Mouse (Mus musculus) heart, postnatal 25 days (tissue): ENCODE data around the gene Ptpa. TPM values are rescaled to one million over a fixed set of nuclear protein-coding genes. Genes with fewer than 3 reads are reported as not detected.

Source experiments
- DNase-seq: peaks from one replicate; pipeline ENCODE4 v3.0.0; 2022; ENCODE audit warnings: low spot score
- intact Hi-C: fragments of 180-260 bp; cut with DNase I; formaldehyde crosslinking; loops from one replicate; pipeline ENCODE4 v1.15.1; 2025
- total RNA-seq, 2 experiments: library from RNA; stranded (reverse); gene quantifications; 2 replicates each; pipeline ENCODE4 v1.2.3; 2021

The Ptpa gene
- total RNA-seq, 2 experiments from 2014 or later, result 91.2 to 92.3 TPM

DNA sequence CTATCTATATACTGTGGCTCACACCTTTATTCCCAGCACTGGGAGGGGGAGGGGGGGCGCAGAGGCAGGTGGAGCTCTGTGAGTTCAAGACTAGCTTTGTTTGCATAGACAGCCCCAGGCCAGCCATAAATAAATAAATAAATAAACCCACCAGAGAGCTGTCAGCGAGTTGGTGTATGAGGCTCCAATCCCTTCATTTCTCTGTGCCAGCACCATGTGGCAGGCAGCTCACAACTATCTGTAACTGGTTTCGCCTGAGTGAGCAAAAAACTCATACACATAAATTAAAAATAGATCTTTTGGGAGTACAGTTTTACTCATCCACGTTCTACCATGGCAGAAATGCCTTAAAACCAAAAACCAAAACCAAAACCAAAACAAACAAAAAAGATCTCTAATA is 5.6 kb downstream of the Ptpa start:
- no peak for DNase-seq
- intact Hi-C loops, result no loop called here

DNA sequence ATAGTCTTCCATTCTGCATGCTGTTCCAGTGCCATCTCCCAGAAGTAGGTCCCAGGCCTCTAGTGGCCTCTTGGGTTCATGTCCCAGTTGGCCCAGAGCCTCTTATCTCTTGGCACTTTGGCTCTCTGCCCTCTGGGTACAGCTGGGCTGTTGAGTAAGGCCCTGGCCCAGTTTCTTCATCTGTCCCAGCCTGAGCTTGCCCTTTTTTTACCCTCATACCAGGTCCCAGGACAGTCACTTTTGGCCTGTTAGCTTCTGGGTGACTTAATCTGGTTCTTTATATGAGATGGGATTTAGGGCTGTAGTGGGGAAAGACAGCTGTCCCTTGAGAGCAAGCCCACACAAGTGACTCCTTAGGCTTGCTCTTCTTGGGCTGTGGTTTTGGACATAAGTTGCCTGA is 13.3 kb downstream of the Ptpa start:
- intact Hi-C loops, result no loop called here
- no peak for DNase-seq

DNA sequence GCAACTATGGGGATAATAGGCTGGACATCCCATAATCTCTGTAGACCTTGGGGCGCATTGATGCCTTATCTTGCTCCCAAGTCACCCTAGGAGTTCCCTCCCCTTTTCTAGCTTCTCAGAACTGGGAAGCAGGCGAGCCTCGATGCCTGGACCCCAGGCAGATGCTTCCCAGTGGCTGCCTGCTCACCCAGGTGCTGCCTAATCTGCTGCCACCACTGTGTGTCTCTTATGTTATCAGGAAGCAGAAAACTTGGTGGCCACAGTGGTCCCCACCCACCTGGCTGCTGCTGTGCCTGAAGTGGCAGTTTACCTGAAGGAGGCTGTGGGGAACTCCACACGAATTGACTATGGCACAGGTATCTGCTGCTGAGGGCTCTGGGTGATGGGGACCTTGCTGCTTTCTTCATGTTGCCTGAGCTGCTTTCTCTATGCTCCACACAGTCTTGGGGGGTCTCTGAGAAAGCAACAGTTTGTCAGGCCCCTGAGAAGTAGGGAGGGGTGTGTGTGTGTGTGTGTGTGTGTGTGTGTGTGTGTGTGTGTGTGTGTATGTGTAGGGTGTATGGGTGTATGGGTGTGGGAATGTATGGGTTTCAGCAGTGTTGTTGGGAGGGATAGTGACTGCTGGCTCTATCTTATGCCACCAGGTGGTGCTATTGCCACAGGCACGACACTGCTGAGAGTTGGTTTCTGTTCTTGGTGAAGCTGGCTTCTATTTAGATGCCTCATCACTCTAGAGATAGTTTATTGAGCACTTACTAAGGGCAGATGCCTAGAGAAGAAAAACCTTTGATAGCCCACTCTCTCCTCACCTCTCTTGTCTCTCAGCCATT is 19.7 kb downstream of the Ptpa start:
- intact Hi-C loops, result loop anchor here (2.0 to 5.0 kb wide), 4 partner anchors 177 to 499 kb away; no protein-coding TSS in a partner anchor
- DNase-seq, result peak; percentile 40

DNA sequence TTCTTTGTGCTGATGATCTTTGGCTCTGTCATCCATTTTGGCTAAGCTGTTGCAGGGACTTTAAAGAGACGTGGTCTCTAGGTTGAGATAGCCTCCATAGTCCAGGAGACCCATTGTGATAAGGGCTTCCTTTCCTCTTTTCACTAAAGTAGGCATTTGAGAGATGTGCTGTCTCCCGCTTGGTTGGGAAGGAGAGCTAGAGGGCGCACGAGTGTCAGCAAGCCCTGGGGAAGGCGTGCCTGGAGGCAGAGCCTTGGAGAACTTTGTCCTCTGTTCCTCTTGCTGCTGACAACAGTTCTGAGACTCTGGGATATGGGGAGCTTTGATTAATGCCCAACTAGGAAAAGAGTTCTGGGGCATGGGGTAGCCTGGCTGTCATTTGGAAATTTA is 20.3 kb downstream of the Ptpa start:
- intact Hi-C loops, result loop anchor here (2.0 to 5.0 kb wide), 2 partner anchors 177 to 341 kb away; no protein-coding TSS in a partner anchor
- DNase-seq, result no peak

DNA sequence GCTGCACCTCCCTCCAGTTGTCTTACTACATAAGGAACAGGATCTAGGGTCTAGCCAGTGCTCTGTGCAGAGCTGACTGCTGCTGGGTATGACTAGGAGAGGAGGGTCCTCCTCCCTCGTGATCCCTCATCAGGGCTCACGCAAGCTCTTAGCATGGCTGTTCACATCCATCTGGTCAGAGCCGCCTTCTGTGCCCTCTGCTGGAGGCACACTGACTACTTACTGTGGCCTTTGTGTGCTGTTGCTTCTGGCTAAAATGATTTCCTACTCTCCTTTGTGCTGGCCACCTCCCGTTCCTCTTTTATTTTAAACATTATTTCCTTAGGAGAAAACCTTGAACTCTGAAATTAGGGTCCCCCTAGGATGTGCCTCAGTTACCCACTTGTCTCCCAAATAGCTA is 21.0 kb downstream of the Ptpa start:
- intact Hi-C loops, result loop anchor here (2.0 to 5.0 kb wide), 2 partner anchors 176 to 340 kb away; no protein-coding TSS in a partner anchor
- DNase-seq, result no peak

DNA sequence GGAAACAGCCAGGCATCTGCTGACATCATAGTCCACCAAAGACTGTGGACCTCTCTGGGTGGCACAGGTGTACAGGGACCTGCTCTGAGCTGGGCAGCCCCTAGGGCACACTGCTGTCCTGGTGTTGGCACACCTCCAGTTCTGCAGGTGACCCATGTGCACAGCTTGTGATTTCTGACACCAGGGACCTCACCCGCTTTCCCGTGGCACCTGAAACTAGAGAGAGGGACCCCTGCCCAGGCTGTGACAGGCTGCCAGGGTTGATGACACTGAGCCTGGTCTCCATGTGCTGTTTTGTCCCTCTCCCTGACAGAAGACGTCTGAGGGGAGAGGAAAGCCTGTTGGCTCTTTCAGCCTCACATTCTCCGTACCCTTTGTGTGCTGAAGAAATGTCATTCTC is 22.0 kb downstream of the Ptpa start:
- DNase-seq, result no peak
- intact Hi-C loops, result loop anchor here (2.0 to 5.0 kb wide), 2 partner anchors 175 to 340 kb away; no protein-coding TSS in a partner anchor

DNA sequence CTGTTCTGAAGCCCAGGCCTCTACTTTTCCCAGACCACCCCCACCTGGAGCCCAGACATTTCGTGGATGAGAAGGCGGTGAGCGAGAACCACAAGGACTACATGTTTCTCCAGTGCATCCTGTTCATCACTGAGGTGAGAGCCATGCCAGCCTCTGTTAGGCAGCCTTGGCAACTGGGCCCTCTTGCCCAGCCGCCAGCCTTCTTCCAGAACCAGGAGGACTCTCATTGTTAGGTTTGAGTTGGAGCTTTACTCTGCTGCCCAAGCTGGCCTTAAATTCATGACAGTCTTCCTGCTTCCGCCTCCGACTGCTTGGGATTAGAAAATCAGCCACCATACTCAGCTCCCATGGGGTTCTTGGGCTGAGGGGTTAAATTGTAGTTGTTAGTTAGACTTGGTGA is 23.8 kb downstream of the Ptpa start:
- intact Hi-C loops, result loop anchor here (5.0 kb wide), 1 partner anchor 338 kb away; no protein-coding TSS in a partner anchor
- DNase-seq, result no peak

DNA sequence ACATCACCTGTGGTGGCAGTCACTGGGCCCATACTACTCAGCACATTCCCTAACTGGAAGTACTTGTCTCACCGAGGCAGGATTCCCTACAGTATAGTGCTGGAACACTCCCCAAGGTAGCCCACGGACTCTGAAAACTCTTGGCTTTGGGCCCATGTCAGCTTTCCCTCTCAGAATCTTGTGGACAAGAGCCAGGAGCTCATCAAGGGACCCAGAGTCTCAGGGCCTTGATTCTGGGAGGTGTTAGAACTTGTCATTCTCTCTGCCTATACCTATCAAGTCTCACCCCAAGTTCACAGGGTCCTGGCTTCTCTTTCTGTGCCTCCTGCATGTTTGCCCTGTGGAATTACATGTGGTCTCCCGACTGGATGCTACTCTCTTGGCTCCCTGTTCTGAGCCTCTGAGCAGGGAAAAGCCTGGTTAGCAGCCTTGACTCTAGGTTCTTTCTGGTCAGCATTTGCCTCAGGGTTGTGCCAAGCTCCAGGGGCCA is 24.4 kb downstream of the Ptpa start:
- no peak for DNase-seq
- intact Hi-C loops, result no loop called here

DNA sequence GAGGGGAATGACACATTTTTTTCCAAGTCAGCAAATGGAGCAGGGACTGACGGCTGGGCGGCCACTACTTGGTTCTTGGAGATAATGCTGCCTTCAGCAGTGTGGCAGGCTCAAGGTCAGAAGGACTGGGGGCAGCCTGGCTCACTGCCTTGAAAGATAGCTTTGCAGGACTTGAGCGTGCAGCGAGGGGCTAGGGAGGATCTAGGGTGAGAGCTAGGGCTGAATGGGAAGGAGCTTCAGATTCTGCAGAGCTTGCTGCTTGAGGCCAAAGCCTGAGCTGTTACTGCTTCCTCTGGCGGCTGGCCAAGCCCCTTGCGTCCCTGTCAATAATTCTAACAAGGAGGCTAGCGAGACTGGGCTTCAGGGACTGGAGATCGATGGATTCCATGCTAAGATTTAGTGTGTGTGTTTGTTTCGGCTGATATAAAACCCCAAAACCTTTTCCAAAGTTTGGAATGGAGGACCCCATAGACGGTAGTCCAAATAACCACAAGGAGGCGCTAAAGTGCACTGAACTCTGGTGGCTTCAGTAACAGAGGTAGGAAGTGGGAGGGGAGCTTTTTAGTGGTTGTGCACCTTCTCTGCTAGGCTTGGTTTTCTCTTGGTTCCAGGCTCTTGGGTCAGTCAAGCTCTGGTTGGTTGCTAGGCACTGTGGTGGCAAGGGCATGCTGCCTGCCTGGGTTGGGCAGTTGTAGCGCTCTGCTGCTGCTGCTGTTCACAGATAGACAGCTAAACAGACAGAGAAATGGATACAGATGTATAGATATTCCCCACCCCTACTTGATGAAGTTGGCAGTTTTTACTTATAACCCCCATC is 25.1 kb downstream of the Ptpa start:
- DNase-seq, result peak; percentile 58
- intact Hi-C loops, result loop anchor here (1.0 kb wide), 1 partner anchor 29 kb away; no protein-coding TSS in a partner anchor

DNA sequence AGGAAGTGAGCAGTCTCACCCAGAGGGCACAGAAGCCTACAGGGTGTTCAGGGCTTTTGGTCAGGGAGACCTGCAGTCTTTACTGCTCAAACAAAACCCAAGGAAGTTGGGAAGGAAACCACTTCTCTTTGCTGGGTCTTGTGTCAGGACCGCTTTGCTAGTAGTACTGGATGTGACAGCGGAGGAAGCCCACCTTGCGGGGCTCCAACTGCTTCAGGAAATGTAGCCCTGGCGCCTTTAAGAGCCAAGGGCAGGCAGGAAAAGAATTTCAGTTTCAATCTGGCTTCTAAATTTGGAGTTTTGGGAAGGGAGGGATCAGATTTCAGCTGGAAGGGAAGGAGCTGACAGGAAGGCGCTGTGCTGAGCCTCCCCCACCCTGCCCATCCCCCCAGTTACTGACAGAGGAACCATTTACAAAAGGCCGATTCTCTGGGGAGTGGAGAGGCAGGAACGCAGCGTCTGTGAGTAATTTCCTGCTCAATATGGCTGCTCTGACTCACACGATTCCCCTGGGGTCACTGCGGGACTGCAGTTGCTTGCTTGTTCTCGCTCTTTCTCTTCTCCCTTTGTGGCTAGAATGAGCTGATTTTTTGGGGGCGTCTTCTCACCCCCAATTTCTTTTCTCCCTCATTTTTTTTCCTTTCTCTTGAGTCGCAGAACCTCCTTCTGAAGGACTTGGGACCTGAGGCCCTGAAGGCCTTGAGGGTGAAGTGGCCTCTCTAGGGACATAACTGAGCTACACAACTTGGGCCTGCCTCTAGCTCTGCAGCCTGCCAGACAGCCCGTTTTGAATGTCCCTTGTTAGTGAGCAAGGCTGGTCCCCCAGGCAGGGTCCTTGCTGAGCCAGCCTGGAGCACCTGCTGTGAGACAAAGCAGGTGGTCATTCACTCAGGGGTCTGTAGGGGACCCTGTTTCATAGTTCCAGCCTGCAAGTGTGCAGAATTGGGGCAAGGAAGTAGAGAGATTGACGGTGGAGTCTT is 26.0 kb downstream of the Ptpa start:
- intact Hi-C loops, result loop anchor here (1.0 kb wide), 1 partner anchor 28 kb away; no protein-coding TSS in a partner anchor
- peak; percentile 85 for DNase-seq

DNA sequence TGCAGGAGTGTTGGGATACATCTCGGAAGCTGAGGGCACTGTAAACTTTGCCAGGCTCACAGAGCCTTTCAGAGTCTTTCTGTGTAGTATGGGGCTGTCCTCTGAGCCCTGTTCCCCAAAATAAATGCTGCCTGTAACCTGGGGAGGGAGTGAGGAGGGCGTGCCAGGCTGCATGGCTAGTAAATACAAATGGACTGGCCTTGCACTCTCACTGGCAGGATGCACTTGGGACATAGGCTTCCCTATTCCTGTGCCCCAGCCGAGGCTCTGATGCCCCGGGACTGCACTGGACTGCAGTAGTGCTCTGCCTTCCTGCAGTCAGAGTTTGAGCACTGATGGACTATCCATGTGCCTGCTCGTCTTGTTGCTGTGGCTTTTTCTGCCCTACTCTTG is 26.7 kb downstream of the Ptpa start:
- intact Hi-C loops, result no loop called here
- DNase-seq, result no peak

DNA sequence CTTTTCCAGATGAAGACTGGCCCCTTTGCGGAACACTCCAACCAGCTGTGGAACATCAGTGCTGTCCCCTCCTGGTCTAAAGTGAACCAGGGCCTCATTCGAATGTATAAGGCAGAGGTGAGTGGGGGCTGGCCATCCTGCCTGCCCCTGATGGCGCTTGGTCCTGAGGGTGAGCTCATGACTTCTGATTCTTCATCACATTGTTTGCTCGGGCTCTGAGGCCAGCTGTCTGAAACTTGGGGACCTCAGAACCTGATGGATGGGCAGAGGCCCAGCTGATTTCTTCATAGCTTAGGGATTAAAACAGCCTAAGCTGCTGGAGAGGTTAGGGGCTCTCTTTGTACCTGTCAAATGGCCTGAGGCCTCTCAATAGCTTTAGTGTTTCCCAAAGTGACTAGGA is 27.4 kb downstream of the Ptpa start:
- DNase-seq, result no peak
- intact Hi-C loops, result no loop called here

DNA sequence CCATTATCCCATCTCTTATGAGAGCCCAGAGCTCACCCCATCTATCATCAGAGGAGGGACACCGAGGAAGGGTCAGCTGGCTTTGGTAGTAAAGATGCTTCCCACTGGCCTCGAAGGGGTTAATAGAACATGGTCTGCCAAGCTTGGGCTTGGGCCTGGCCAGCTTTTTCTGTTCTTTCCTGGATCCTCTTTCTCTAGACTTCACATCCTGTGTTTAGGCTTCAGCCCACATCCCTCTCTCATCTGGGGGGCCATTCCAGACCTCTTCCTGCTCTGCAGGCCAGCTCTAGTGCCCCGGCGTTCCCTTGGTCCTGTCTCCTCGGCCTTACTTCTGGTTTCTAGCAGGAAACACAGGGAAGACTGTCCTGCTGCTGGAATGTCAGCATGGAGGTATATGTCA is 28.2 kb downstream of the Ptpa start:
- no peak for DNase-seq
- intact Hi-C loops, result no loop called here

DNA sequence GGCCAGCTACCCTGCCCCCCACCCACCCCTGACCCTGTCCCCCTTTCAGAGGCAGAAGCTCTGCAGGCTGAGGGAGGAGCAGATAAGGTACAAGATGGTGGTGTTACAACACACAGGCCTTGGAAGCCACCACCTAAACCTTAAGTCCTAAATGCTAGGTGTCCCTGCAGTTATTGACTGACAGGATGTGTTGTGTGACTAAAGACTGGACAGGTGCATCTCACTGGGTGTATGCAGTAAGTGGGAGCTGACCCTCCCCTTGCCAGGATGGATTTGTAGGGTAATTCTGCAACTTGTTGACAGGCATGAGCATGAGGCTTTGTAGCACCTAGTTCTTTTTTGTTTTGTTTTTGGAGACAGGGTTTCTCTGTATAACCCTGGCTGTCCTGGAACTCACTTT is 28.6 kb downstream of the Ptpa start:
- intact Hi-C loops, result no loop called here
- DNase-seq, result no peak

DNA sequence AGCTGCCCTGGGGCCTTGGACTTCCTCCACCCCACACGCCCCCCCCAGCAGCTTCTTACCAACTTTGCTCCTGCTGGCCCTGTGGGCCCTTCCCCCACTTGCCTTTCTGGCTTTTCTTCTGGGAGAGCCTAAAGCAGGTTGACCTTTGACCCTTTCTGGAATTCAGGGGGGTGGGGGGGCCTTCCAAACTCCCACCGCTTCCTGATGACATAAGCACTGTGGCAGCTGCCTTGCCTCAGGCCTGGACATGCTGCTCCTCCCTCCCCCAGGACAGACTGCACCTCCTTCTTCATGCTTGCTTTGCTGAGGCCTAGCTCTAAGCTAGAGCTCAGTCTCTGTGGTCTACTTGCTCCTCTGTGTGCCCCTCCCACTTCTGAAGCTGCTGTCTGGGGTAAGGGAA is 29.5 kb downstream of the Ptpa start:
- DNase-seq, result peak; percentile 39
- intact Hi-C loops, result loop anchor here (5.0 kb wide), 1 partner anchor 102 kb away; no protein-coding TSS in a partner anchor

DNA sequence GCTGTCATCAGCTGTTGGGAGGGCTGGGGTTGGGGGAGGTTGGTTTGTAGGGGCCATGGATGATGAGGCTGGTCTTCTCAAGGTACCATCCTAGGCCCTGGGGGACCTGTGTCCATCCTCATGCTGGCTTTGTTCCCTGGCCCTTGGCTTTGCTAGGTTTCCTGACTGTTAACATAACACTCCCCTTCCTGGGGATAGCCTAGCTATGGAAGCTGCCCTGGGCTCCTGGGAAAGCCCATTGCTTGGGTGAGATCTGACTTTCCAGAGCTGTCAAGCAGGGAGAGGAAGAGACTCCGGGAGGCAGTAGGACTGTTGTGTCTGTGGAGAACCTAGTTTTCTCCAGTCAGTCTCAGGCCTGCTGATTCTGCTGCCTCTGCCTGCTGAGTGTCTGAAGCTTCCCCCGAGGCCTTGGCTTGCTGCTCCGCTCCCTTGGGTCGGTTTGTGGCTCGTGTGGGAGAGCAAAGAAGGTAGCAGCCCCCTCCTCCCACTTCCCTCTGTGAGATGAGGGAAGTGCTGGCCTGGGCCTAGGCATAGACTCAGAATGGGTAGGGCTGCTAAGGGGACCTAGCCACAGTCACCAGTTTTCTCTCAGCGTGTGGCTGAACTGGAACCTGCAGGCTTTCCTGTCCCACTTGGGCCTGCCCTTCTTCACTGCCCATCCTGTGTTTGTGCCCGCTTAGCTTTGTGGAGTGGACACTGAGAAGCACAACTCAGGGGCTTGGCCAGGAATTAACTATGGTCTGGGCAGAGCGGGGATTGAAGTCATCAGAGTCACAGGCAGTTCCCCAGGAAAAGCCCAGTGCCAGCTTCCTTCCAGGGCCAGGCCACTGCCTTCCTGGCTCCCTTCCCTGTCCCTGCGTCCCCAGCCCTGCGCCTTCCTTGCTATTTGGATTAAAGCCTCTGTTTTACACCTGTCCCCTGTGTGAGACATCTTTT is 31.3 kb downstream of the Ptpa start:
- intact Hi-C loops, result loop anchor here (2.0 to 5.0 kb wide), 2 partner anchors 20 to 100 kb away; no protein-coding TSS in a partner anchor

DNA sequence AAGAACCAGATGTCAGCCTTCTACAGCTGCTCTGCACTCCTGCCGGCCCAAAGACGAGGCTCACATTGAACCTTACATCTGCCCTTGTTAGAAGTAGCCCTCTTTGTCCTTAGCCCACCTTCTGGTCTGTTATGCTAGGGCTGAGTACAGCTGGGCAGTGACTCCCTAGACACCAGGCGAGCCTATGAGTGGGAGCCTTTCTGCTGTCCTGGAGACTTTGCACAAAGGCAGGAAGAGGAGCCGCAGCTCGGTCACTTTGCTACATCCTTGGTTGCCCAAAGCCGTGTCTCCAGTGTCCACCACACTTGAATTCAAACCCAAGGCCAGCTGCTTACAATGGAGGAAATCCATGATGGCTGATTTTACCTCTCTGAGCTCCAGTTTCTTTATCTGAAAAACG is 32.5 kb downstream of the Ptpa start:
- no peak for DNase-seq
- intact Hi-C loops, result loop anchor here (5.0 kb wide), 1 partner anchor 99 kb away; no protein-coding TSS in a partner anchor

More for the DNA sequence above, 31.3 kb downstream of the Ptpa start:
- DNase-seq, result no peak

DNA sequence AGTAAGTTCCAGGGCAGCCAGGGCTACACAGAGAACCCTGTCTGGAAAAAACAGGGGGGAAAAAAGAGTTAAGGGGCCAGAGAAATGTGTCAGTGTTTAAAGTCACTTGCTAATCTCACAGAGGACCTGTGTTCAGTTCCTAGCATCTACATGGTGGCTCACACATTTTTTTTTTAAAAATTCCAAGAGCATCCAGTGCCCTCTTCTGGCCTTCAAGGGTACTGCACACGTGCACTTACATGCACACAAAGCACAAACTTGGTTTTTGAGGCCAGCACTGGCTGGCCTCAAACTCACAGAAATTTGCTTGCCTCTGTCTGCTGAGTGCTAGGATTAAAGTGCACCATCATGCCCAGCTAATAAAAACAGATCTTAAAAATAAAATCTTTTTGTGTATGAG is 34.7 kb downstream of the Ptpa start:
- intact Hi-C loops, result no loop called here
- DNase-seq, result no peak
